Mouse (Mus musculus): ENCODE measurements around the gene Dusp12. TPM values are rescaled to one million over a fixed set of nuclear protein-coding genes. Genes with fewer than 3 reads are reported as not detected.

Gene Dusp12
- polyA plus RNA-seq, 1 experiment from 2014 or later: 30.0 TPM

GRCm38 (mm10) chr1:170891646-170892045 is 6.3 kb upstream of the Dusp12 start:
- WGBS: 73% methylated on average over 2 of the region's 2 CpGs
- Histone ChIP-seq H3K4me1 (peaks cover 7% of the 10 kb centered on the region), H3K4me3 (no peak overlapping the region), H3K27me3 (ENCODE audit: low read depth, poor library complexity, severe bottlenecking) (no peaks in the 10 kb centered on the region), H3K36me3 (no peaks in the 10 kb centered on the region), H3K27ac (replicated peaks) (no peak overlapping the region), H3K9me3 (replicated peaks) (no peaks in the 10 kb centered on the region)
- DNase-seq (ENCODE audit: low spot score): no peak

- Histone ChIP-seq H3K36me3 (no peaks in the 10 kb centered on the region), H3K4me1 (peaks cover 17% of the 10 kb centered on the region), H3K4me3 (no peak overlapping the region), H3K9me3 (replicated peaks) (no peaks in the 10 kb centered on the region), H3K27ac (replicated peaks) (no peak overlapping the region), H3K27me3 (ENCODE audit: low read depth, poor library complexity, severe bottlenecking) (no peaks in the 10 kb centered on the region)
- 76% methylated on average over 4 of the region's 4 CpGs for WGBS
- DNase-seq (ENCODE audit: low spot score): no peak
These were observed 4.0 kb upstream of the Dusp12 start for GRCm38 (mm10) chr1:170889310-170889709.

DNA sequence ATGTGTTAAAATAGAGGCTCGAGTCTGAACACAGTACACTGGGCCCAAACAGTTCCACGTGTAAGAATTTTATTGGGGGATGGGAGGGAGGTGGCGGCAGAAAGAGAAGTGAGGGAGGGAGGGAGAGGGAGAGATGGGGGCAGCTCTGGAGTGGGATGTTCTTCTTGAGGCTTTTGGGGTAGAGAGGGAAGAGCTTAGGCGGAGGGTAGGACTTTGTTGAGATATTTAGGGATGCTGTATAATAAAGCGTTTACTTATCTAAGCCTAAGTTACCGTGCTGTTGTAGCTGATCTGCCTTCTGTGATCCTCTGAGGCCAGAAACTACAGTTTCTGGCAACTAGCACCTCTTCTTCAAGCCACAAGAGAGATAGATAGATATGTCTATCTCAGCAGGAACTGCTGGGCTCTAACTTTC is 711 bp upstream of the Dusp12 start:
- H3K27me3 ChIP-seq (ENCODE audit: low read depth, poor library complexity, severe bottlenecking): no peaks in the 10 kb centered on the region
- 68% methylated on average over 6 of the region's 6 CpGs for WGBS
- no peaks in the 10 kb centered on the region for H3K9me3 ChIP-seq (replicated peaks)
- H3K36me3 ChIP-seq: peaks cover 11% of the 10 kb centered on the region
- no peak overlapping the region for H3K4me3 ChIP-seq
- no peak for DNase-seq (ENCODE audit: low spot score)
- H3K27ac ChIP-seq (replicated peaks): no peak overlapping the region
- H3K4me1 ChIP-seq: peaks cover 23% of the 10 kb centered on the region

- 33% methylated on average over 8 of the region's 8 CpGs for WGBS
- Histone ChIP-seq H3K36me3 (peaks cover 28% of the 10 kb centered on the region), H3K9me3 (replicated peaks) (no peaks in the 10 kb centered on the region), H3K4me1 (peaks cover 18% of the 10 kb centered on the region), H3K27ac (replicated peaks) (peak overlapping the region; percentile 92; the same call in 1 of the 2 replicates), H3K27me3 (ENCODE audit: low read depth, poor library complexity, severe bottlenecking) (no peaks in the 10 kb centered on the region), H3K4me3 (peak overlapping the region; percentile 97)
- no peak for DNase-seq (ENCODE audit: low spot score)
These were observed 950 bp downstream of the Dusp12 start for GRCm38 (mm10) chr1:170884390-170884789.

- no peak for DNase-seq (ENCODE audit: low spot score)
- Histone ChIP-seq H3K9me3 (replicated peaks) (no peaks in the 10 kb centered on the region), H3K27me3 (ENCODE audit: low read depth, poor library complexity, severe bottlenecking) (no peaks in the 10 kb centered on the region), H3K27ac (replicated peaks) (no peak overlapping the region), H3K36me3 (peaks cover 38% of the 10 kb centered on the region), H3K4me1 (peaks cover 16% of the 10 kb centered on the region), H3K4me3 (no peak overlapping the region)
- WGBS: 88% methylated on average over 5 of the region's 5 CpGs
These were observed 2.3 kb downstream of the Dusp12 start for GRCm38 (mm10) chr1:170882915-170883485.

GRCm38 (mm10) chr1:170876906-170877305 is 8.4 kb downstream of the Dusp12 start:
- Histone ChIP-seq H3K27ac (replicated peaks) (no peak overlapping the region), H3K36me3 (peaks cover 83% of the 10 kb centered on the region), H3K27me3 (ENCODE audit: low read depth, poor library complexity, severe bottlenecking) (no peaks in the 10 kb centered on the region), H3K4me1 (no peaks in the 10 kb centered on the region), H3K9me3 (replicated peaks) (no peaks in the 10 kb centered on the region), H3K4me3 (no peak overlapping the region)
- WGBS: 95% methylated on average over 5 of the region's 5 CpGs
- DNase-seq (ENCODE audit: low spot score): no peak

DNA sequence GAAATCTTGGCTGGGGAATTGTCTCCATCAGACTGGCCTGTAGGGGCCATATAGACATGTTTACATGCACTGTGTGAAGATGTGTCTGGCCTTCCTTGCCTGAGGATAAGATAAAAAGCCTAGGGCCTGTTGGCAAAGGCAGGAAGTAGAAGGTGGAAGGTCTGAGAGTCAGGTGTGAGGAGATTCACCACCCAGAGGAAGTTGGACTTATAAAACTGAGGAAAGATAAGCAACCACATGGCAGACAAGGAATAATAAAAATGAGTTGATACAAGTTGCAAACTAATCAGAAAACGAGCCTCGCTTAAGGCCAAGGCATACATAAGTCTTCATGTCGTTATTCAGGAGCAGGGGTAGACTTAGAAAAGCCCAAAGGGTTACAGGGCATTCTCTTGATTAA is 9.7 kb downstream of the Dusp12 start:
- H3K4me3 ChIP-seq: no peak overlapping the region
- no peaks in the 10 kb centered on the region for H3K27me3 ChIP-seq (ENCODE audit: low read depth, poor library complexity, severe bottlenecking)
- WGBS: 92% methylated on average over 3 of the region's 3 CpGs
- H3K27ac ChIP-seq (replicated peaks): no peak overlapping the region
- DNase-seq (ENCODE audit: low spot score): no peak
- no peaks in the 10 kb centered on the region for H3K9me3 ChIP-seq (replicated peaks)
- peaks cover 80% of the 10 kb centered on the region for H3K36me3 ChIP-seq
- H3K4me1 ChIP-seq: no peaks in the 10 kb centered on the region

- DNase-seq (ENCODE audit: low spot score): no peak
- WGBS: 96% methylated on average over 2 of the region's 2 CpGs
- no peaks in the 10 kb centered on the region for H3K27me3 ChIP-seq (ENCODE audit: low read depth, poor library complexity, severe bottlenecking)
- no peak overlapping the region for H3K4me3 ChIP-seq
- no peak overlapping the region for H3K27ac ChIP-seq (replicated peaks)
- peaks cover 7% of the 10 kb centered on the region for H3K4me1 ChIP-seq
- peaks cover 49% of the 10 kb centered on the region for H3K36me3 ChIP-seq
- no peaks in the 10 kb centered on the region for H3K9me3 ChIP-seq (replicated peaks)
These were observed 13.4 kb downstream of the Dusp12 start for GRCm38 (mm10) chr1:170871961-170872360.

DNA sequence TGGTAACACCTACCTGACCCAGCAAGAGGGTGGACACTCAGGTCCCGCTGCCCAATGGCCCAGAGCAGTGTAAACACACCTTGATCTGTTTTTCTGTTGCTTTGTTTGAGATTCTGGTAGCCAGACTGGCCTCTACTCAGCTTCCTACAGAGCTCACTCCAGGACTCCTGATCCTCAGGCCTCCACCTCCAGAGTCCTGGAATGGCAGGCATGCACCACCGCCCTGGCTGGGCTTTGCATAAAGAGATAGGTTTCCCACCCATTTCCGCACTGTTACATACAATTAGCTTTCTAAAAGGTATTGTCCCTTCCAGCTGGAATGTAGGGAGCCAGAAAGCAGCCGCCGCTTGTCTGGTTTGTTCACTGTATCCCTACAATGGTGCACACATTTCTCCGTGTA is 13.9 kb downstream of the Dusp12 start:
- H3K9me3 ChIP-seq (replicated peaks): no peaks in the 10 kb centered on the region
- H3K4me1 ChIP-seq: peaks cover 13% of the 10 kb centered on the region
- no peaks in the 10 kb centered on the region for H3K27me3 ChIP-seq (ENCODE audit: low read depth, poor library complexity, severe bottlenecking)
- no peak overlapping the region for H3K4me3 ChIP-seq
- no peak overlapping the region for H3K27ac ChIP-seq (replicated peaks)
- WGBS: 88% methylated on average over 6 of the region's 6 CpGs
- DNase-seq (ENCODE audit: low spot score): no peak
- peaks cover 44% of the 10 kb centered on the region for H3K36me3 ChIP-seq

DNA sequence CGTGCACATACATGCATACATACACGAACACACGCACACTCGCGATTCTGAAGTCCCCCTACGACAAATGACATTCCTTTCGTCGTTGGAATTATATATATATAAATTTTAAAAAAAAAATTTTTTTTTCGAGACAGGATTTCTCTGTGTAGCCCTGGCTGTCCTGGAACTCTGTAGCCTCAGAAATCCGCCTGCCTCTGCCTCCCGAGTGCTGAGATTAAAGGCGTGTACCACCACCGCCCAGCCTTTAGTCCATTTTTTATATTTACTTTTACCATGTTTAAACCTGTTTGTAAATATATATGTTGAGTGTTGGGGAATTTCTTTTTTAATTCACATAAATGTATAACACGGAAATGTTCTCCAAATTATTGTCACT is 16.4 kb downstream of the Dusp12 start:
- no peaks in the 10 kb centered on the region for H3K9me3 ChIP-seq (replicated peaks)
- H3K4me1 ChIP-seq: peaks cover 17% of the 10 kb centered on the region
- no peaks in the 10 kb centered on the region for H3K27me3 ChIP-seq (ENCODE audit: low read depth, poor library complexity, severe bottlenecking)
- DNase-seq (ENCODE audit: low spot score): no peak
- H3K36me3 ChIP-seq: peaks cover 23% of the 10 kb centered on the region
- 25% methylated on average over 14 of the region's 14 CpGs for WGBS
- H3K4me3 ChIP-seq: peak overlapping the region; percentile 70
- peak overlapping the region; percentile 83 for H3K27ac ChIP-seq (replicated peaks)

GRCm38 (mm10) chr1:170868107-170868904 is 17.0 kb downstream of the Dusp12 start:
- WGBS: under 1% methylated on average over 33 of the region's 33 CpGs
- no peaks in the 10 kb centered on the region for H3K9me3 ChIP-seq (replicated peaks)
- H3K4me1 ChIP-seq: peaks cover 17% of the 10 kb centered on the region
- H3K4me3 ChIP-seq: peak overlapping the region; percentile 70
- no peaks in the 10 kb centered on the region for H3K27me3 ChIP-seq (ENCODE audit: low read depth, poor library complexity, severe bottlenecking)
- peak overlapping the region; percentile 83 for H3K27ac ChIP-seq (replicated peaks)
- H3K36me3 ChIP-seq: peaks cover 19% of the 10 kb centered on the region
- DNase-seq (ENCODE audit: low spot score): peak; percentile 81

DNA sequence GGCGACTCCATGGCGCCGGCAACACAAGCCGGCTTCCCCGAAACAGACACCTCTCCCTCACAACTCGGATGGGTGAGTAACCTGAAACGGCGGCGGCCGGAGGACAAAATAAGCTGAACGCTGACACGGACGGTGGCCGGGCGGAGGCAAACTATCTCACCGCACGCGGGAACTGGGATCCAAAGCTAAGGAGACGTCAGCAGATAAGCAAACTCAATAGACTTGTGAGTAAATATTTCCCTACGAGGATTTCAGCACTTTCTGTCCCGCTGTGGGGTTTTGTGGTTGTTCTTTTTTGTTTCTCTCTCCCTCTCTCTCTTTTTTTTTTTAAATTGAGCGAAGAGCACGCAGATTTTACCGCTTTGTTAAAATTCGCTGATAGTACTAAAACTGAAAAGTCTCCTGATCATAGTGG is 17.6 kb downstream of the Dusp12 start, which contains the start of gene Atf6:
Gene Atf6 (minus strand): TSS at position 81 of the 415 bp plus-strand sequence.
- under 1% methylated on average over 25 of the region's 25 CpGs for WGBS
- Histone ChIP-seq H3K4me1 (peaks cover 17% of the 10 kb centered on the region), H3K27me3 (ENCODE audit: low read depth, poor library complexity, severe bottlenecking) (no peaks in the 10 kb centered on the region), H3K27ac (replicated peaks) (peak within 1 kb of the TSS; percentile 83), H3K4me3 (peak within 1 kb of the TSS; percentile 70), H3K9me3 (replicated peaks) (no peaks in the 10 kb centered on the region), H3K36me3 (peaks cover 16% of the 10 kb centered on the region)
- peak; percentile 94 for DNase-seq (ENCODE audit: low spot score)

DNA sequence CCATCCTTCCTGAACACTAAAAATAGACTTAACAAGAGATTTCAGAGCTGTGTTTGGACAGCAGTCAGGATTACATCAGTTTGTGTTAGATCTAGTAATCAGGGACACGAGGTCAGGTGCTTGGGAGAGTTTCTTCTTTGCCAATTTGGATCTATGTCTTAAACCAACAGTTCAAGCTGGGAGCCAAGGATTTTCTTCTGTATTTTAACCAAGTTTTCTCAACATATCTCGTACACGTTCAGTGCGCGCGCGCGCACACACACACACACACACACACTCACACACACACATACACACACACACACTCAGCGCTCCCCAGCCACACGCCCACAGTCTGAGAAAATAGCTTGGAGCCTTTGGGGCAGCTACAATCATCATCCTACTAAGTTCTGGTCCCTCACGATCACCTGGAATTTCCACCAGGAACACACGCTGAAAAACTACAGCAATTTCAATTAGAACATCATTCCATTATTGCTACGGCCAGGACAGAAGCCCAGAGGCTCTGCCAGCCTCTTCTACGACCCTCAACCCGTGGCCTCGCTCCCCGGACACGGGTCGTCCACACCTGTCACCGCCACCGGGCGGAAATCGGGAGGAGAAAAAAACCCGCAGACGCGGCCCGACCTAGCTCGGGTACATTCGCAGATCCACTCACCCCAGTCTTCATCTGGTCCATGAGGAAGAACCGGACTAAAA is 18.2 kb downstream of the Dusp12 start:
- H3K36me3 ChIP-seq: peaks cover 11% of the 10 kb centered on the region
- H3K4me3 ChIP-seq: peak overlapping the region; percentile 70
- peaks cover 17% of the 10 kb centered on the region for H3K4me1 ChIP-seq
- peak; percentile 20 for DNase-seq (ENCODE audit: low spot score)
- WGBS: 5% methylated on average over 30 of the region's 30 CpGs
- no peaks in the 10 kb centered on the region for H3K9me3 ChIP-seq (replicated peaks)
- H3K27ac ChIP-seq (replicated peaks): peak overlapping the region; percentile 83
- no peaks in the 10 kb centered on the region for H3K27me3 ChIP-seq (ENCODE audit: low read depth, poor library complexity, severe bottlenecking)

All from midbrain, embryonic 10.5 days (tissue).